Mouse (Mus musculus) gastrocnemius, postnatal 36 days (tissue): ENCODE measurements at regions not wholly inside any gene's neighbourhood (a gene's known extent, or its start where the extent isn't known, plus 50 kb on each side); places are given as distances from the start of the nearest gene placed in this dataset.

ENCODE experiments used
- DNase-seq, 2 experiments: peaks; one replicate each; pipeline ENCODE4 v3.0.0; 2022
- intact Hi-C: fragments of 180-260 bp; cut with DNase I; formaldehyde crosslinking; loops from one replicate; pipeline ENCODE4 v1.15.1; 2025

- no peak for DNase-seq
- intact Hi-C loops: no loop called here
Observed at GRCm38 (mm10) chr4:142875105-142875504, 337.7 kb downstream of the Prdm2 start.

- intact Hi-C loops: no loop called here
- DNase-seq: no peak
Observed at GRCm38 (mm10) chr4:142866341-142866740, 346.5 kb downstream of the Prdm2 start.

- no peak for DNase-seq
- intact Hi-C loops: no loop called here
Observed at GRCm38 (mm10) chr4:142865593-142865992, 347.2 kb downstream of the Prdm2 start.

GRCm38 (mm10) chr4:142863939-142864338 lies 348.9 kb downstream of the Prdm2 start:
- intact Hi-C loops: no loop called here
- no peak for DNase-seq

GRCm38 (mm10) chr4:142860441-142860840 lies 352.4 kb downstream of the Prdm2 start:
- intact Hi-C loops: no loop called here
- DNase-seq: no peak

GRCm38 (mm10) chr4:142856626-142857025 lies 356.2 kb downstream of the Prdm2 start:
- DNase-seq: peak in 1 of 2 experiments; percentile 4
- intact Hi-C loops: no loop called here

GRCm38 (mm10) chr4:142855635-142856034 lies 357.2 kb downstream of the Prdm2 start:
- DNase-seq: no peak
- intact Hi-C loops: no loop called here

- intact Hi-C loops: no loop called here
- DNase-seq: no peak
Observed at GRCm38 (mm10) chr4:142853924-142854323, 358.9 kb downstream of the Prdm2 start.

GRCm38 (mm10) chr4:142845066-142845696 lies 367.6 kb downstream of the Prdm2 start:
- intact Hi-C loops: no loop called here

GRCm38 (mm10) chr4:142839540-142839939 lies 373.3 kb downstream of the Prdm2 start:
- no peak for DNase-seq
- intact Hi-C loops: no loop called here

More at GRCm38 (mm10) chr4:142845066-142845696, 367.6 kb downstream of the Prdm2 start:
- no peak for DNase-seq

- no peak for DNase-seq
- intact Hi-C loops: no loop called here
Observed at GRCm38 (mm10) chr4:142838363-142838964, 374.3 kb downstream of the Prdm2 start.

GRCm38 (mm10) chr4:142837636-142838035 lies 375.2 kb downstream of the Prdm2 start:
- intact Hi-C loops: no loop called here
- no peak for DNase-seq

GRCm38 (mm10) chr4:142829711-142830110 lies 383.1 kb downstream of the Prdm2 start:
- intact Hi-C loops: no loop called here
- DNase-seq: no peak

GRCm38 (mm10) chr4:142828969-142829368 lies 383.8 kb downstream of the Prdm2 start:
- intact Hi-C loops: no loop called here

GRCm38 (mm10) chr4:142826250-142826893 lies 386.4 kb downstream of the Prdm2 start:
- intact Hi-C loops: no loop called here
- no peak for DNase-seq

More at GRCm38 (mm10) chr4:142828969-142829368, 383.8 kb downstream of the Prdm2 start:
- DNase-seq: no peak

GRCm38 (mm10) chr4:142825786-142826185 lies 387.0 kb downstream of the Prdm2 start:
- intact Hi-C loops: no loop called here
- no peak for DNase-seq

GRCm38 (mm10) chr4:142818440-142818839 lies 394.4 kb downstream of the Prdm2 start:
- intact Hi-C loops: no loop called here
- DNase-seq: no peak

GRCm38 (mm10) chr4:142816986-142817385 lies 395.8 kb downstream of the Prdm2 start:
- intact Hi-C loops: no loop called here
- no peak for DNase-seq

GRCm38 (mm10) chr4:142803819-142804218 lies 409.0 kb downstream of the Prdm2 start:
- intact Hi-C loops: no loop called here
- DNase-seq: no peak

- intact Hi-C loops: no loop called here
- no peak for DNase-seq
Observed at GRCm38 (mm10) chr4:142799291-142799690, 413.5 kb downstream of the Prdm2 start.

GRCm38 (mm10) chr4:142798834-142799233 lies 414.0 kb downstream of the Prdm2 start:
- intact Hi-C loops: no loop called here
- no peak for DNase-seq

GRCm38 (mm10) chr4:142792606-142792970 lies 420.2 kb downstream of the Prdm2 start:
- intact Hi-C loops: no loop called here
- DNase-seq: no peak
